Mouse (Mus musculus): ENCODE results near the gene Cc2d1b. TPM values are rescaled to one million over a fixed set of nuclear protein-coding genes. Genes with fewer than 3 reads are reported as not detected.

The Cc2d1b gene
- polyA plus RNA-seq (2016; fragmentation: Nextera tagmentation; extraction: Ambion mirVana) = 24.8 and 26.6 TPM in 2 replicates

DNA sequence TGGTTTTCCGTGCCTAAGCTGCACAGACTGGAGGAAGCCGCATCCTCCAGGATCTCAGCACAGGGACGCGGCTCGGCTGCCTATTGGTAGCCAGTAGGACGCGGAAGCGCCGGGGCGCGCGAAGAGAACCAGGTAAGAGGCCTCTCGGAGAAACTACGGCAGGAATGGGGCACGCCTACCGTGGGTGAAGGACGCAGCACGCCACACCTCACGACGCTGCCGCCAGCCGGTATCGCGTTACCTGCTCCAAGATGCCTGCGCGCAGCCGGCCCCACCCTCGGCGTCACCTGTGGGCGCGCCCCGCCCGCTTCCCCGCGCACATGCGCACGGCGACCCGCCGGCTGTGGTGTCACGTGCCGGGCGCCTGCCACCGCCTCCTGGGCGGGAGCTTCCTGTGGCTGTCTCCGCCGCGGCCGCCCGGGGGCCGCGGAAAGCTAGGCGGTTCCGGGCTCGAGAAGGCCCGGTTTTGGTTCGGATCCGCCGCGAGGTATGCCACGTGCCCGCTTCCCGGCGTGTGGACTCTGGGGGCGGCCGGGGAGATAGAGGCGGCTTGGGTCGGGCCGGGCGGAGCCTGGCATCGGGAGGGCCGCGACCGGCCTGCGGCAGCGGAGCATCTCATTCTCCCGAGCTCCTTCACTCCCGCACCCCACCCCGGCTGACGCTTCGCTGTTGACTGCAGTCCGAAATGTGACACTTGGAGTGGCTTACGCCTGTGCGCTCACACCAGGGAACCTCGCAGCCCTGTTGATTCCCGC lies at the start of gene Cc2d1b:
Gene Cc2d1b, plus strand, starts transcription at position 354 of the 755 bp plus-strand sequence.
- Histone ChIP-seq H3K27ac (peak within 1 kb of the TSS; percentile 97), H3K27me3 (ENCODE audit: insufficient read depth, poor library complexity, severe bottlenecking) (no peaks in the 10 kb centered on the region), H3K36me3 (peaks cover 43% of the 10 kb centered on the region), H3K4me3 (peak within 1 kb of the TSS; percentile 81), H3K9me3 (no peaks in the 10 kb centered on the region), H3K4me1 (replicated peaks) (peaks cover 25% of the 10 kb centered on the region)
- under 1% methylated on average over 86 of the region's 86 CpGs for WGBS
- peak; percentile 91 for DNase-seq (ENCODE audit: low spot score)

DNA sequence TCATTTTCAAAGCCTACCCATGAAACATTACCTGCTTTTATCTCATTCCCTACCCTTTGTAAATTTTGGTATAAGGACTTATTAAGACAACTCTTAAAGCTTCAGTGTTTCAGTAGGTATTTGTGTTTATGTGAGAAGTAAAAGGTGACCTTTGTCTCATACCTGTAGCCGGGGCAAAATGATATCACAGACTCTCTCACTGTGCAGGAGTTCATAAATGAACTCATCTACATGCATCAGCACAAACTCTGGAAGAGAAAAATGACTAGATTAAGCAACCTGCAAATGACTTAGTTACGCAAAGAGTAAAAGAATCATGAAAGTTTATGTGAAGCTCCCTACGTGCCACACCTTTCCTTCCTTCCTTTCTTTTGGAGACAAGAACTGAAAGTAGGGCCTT lies 47.1 kb upstream of the Cc2d1b start:
- Histone ChIP-seq H3K27ac (no peak overlapping the region), H3K36me3 (peaks cover 93% of the 10 kb centered on the region), H3K4me1 (replicated peaks) (peaks cover 7% of the 10 kb centered on the region), H3K9me3 (no peaks in the 10 kb centered on the region), H3K27me3 (ENCODE audit: insufficient read depth, poor library complexity, severe bottlenecking) (no peaks in the 10 kb centered on the region), H3K4me3 (no peak overlapping the region)
- DNase-seq (ENCODE audit: low spot score) = no peak
- 95% methylated on average over 3 of the region's 3 CpGs for WGBS

DNA sequence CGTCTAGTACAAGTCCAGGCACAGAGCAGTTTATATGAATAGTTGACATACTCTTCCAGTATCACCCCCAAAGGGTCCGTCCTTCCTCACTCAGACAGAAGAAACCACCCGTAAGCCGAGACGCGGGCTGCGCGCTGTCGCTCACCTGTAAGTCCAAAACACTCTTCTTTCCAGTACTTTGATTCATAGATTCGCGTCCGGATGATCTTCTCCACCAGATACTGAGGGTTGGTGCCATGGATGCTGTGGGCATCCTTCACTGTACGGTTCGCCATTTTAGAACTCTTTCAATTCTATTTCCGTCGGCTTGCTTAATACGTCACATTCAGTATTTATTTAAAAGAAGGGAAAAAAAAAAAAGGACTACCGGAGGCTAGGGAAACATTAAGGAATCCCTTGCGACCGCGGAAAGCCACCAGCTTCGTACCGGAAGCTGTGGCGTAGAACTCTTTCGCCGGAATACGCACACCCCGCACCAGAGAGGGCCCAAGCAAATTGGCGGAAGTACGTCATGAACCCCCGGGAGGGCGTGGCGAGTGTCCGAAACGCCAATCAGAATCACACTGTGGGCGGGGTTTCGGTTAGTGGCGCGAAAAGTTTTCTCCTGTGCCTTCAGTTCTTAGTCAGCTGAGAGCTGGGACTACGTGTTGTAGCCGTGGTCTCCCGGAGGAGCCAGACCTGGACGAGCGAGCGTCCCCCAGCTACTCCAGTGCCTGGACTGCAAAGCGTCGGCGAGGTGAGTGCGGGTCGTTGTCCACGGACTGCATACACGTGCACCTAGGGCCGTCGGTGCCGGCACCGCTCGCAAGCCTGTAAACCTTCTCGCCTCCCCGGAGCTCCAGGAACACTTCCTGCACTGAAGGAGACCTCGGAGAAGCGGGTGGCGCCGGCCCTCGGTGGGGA lies 40.6 kb upstream of the Cc2d1b start, which contains the start of the genes Prpf38a and Orc1:
Gene Prpf38a, minus strand, starts transcription at position 497 of the 903 bp plus-strand sequence.
Gene Orc1, plus strand, starts transcription at position 584 of the 903 bp plus-strand sequence.
- Histone ChIP-seq H3K27ac (peak within 1 kb of the TSS; percentile 89), H3K36me3 (peaks cover 55% of the 10 kb centered on the region), H3K4me3 (peak within 1 kb of the TSS; percentile 84), H3K27me3 (ENCODE audit: insufficient read depth, poor library complexity, severe bottlenecking) (no peaks in the 10 kb centered on the region), H3K4me1 (replicated peaks) (peaks cover 31% of the 10 kb centered on the region), H3K9me3 (no peaks in the 10 kb centered on the region)
- WGBS = under 1% methylated on average over 64 of the region's 64 CpGs
- DNase-seq (ENCODE audit: low spot score) = peak; percentile 98

DNA sequence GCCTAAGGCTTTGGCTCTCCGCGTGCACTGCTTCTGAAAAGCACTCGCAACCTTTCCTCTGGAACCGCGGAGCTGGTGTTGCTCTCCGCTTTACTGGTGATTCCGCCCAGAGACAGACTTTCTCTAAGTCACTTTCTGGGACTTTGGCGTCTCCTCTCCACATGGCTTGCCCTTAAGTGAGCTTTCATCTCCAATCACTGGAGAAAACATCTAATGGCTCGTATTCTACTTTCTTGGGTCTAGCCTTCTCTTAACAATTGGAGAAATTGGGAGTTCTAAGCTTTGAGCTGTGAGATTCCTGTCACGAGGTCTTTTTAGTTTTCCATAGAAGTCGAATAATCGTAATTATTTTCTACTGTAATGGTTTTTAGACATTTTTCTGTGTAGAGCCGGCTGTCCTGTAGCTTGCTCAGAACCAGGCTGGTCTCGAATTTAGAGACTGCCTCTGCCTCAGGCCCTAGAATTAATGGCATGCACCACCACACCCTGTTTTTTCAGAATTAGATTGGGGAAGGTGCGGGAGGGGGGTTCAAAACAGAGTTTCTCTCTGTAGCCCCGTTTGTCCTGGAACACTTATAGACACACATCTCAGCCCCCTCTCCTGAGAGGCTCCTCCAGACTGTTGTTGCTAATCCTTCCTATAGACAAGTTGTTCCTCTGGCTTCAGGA lies 39.9 kb upstream of the Cc2d1b start:
- H3K27me3 ChIP-seq (ENCODE audit: insufficient read depth, poor library complexity, severe bottlenecking) = no peaks in the 10 kb centered on the region
- H3K9me3 ChIP-seq = no peaks in the 10 kb centered on the region
- DNase-seq (ENCODE audit: low spot score) = no peak
- H3K4me1 ChIP-seq (replicated peaks) = peaks cover 31% of the 10 kb centered on the region
- H3K27ac ChIP-seq = peak overlapping the region; percentile 89
- peak overlapping the region; percentile 84 for H3K4me3 ChIP-seq
- 1% methylated on average over 16 of the region's 16 CpGs for WGBS
- H3K36me3 ChIP-seq = peaks cover 52% of the 10 kb centered on the region

DNA sequence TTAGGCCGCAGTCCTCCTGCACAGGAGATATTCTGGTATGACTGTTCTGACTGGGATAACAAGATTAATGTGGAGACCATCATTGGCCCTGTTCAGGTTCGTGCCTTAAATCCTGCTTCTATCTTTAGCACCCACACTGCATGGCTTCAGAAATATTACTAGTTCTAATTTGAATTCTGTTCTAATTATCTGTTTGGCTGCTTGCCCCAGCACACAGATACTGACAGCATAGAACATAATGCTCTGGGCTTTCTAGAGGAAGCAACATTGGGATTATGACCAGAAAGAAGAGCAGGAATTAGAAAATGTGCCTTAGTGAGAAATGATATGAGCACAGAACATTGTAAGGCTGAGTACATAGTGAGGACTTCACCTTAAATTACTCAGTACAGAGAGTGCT lies 26.4 kb upstream of the Cc2d1b start:
- Histone ChIP-seq H3K27ac (no peak overlapping the region), H3K4me1 (replicated peaks) (no peaks in the 10 kb centered on the region), H3K9me3 (no peaks in the 10 kb centered on the region), H3K4me3 (no peak overlapping the region), H3K36me3 (peaks cover 84% of the 10 kb centered on the region), H3K27me3 (ENCODE audit: insufficient read depth, poor library complexity, severe bottlenecking) (no peaks in the 10 kb centered on the region)
- DNase-seq (ENCODE audit: low spot score) = no peak
- 92% methylated on average over 2 of the region's 2 CpGs for WGBS

DNA sequence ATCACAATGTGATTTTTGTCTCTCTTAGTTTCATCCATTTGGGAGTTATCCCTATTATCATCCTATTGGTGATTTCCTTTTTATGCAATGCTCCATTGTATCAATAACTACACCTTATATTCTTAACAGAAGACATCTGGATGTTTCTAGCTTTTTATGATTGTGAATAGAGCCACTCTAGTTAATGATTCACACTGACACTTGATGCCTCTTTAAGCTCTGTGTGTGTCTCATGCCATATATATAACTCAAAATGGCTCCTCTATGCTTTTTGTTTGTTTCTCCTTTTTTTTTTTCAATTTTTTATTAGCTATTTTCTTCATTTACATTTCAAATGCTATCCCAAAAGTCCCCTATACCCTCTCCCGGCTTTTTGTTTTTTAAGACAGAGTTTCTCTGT lies 24.0 kb upstream of the Cc2d1b start:
- no peak overlapping the region for H3K27ac ChIP-seq
- DNase-seq (ENCODE audit: low spot score) = no peak
- WGBS = 94% methylated on average over 1 of the region's 1 CpGs
- no peak overlapping the region for H3K4me3 ChIP-seq
- no peaks in the 10 kb centered on the region for H3K4me1 ChIP-seq (replicated peaks)
- no peaks in the 10 kb centered on the region for H3K9me3 ChIP-seq
- H3K36me3 ChIP-seq = peaks cover 89% of the 10 kb centered on the region
- H3K27me3 ChIP-seq (ENCODE audit: insufficient read depth, poor library complexity, severe bottlenecking) = no peaks in the 10 kb centered on the region

DNA sequence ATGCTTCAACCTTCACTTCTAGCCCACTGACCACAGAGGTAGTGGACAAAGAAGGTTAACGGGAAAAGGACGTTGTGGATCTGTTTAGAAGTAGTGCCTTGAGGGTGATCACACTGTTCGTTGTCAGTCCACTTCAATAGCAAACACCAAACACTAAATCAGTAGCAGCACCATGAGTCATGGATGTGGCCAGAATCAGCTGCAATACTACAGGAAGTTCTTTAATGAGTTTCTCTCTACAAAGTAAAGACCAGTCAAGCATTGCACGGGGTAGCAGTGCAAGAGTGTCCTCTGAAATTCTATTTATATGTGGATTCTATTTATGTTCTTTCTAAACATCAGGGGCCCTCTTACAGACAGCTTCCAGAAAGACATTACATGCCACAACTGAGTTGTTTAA lies 21.4 kb upstream of the Cc2d1b start:
- Histone ChIP-seq H3K36me3 (peaks cover 94% of the 10 kb centered on the region), H3K27me3 (ENCODE audit: insufficient read depth, poor library complexity, severe bottlenecking) (no peaks in the 10 kb centered on the region), H3K9me3 (0 out of 2 replicates have a peak, but pooled peaks cover 3% of the 10 kb centered on the region), H3K4me1 (replicated peaks) (no peaks in the 10 kb centered on the region), H3K4me3 (no peak overlapping the region), H3K27ac (no peak overlapping the region)
- DNase-seq (ENCODE audit: low spot score) = no peak
- 92% methylated on average over 4 of the region's 4 CpGs for WGBS

DNA sequence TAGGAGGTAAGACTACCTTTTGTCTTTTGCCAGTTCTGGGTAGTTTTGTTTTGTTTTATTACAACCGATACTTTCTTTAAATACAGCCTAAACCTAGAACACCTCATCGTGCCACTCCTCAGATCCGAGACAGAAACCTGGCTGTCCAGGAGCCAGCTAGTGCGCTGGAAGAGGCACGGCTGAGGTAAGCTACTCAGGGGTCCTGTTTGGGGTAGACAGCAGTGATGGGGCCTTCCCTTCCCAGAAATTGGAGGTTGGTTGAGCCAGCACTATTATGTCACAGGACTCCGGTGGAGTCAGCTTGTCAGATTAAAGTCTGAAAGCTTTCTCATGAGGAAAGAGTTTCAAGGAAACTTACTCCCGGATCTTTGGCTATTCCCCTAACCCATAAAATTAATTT lies 17.9 kb upstream of the Cc2d1b start:
- no peaks in the 10 kb centered on the region for H3K4me1 ChIP-seq (replicated peaks)
- H3K27me3 ChIP-seq (ENCODE audit: insufficient read depth, poor library complexity, severe bottlenecking) = no peaks in the 10 kb centered on the region
- DNase-seq (ENCODE audit: low spot score) = no peak
- H3K4me3 ChIP-seq = no peak overlapping the region
- H3K27ac ChIP-seq = no peak overlapping the region
- 95% methylated on average over 7 of the region's 7 CpGs for WGBS
- H3K9me3 ChIP-seq = 0 out of 2 replicates have a peak, but pooled peaks cover 3% of the 10 kb centered on the region
- H3K36me3 ChIP-seq = peaks cover 95% of the 10 kb centered on the region

DNA sequence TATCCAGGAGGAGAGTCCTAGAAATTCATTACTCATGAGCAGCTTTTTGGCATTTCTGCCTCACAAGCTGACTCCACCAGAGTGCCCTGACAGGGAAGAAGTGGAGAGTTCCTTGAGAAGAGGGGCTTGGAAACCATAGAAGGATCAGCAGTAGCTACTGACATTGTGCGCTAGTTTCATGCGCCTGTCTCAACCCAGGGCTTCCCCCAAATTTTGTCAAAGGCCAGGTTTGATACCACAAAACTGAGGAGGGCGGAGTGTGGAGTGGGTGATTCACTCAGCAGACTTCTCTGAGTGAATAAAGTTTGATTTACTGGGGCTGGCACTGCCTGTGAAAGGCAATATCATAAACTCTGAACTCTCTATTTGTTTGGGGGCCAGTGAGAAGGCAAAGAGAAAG lies 11.1 kb upstream of the Cc2d1b start:
- no peak overlapping the region for H3K27ac ChIP-seq
- H3K4me3 ChIP-seq = no peak overlapping the region
- H3K27me3 ChIP-seq (ENCODE audit: insufficient read depth, poor library complexity, severe bottlenecking) = no peaks in the 10 kb centered on the region
- 94% methylated on average over 3 of the region's 3 CpGs for WGBS
- H3K36me3 ChIP-seq = peaks cover 87% of the 10 kb centered on the region
- no peak for DNase-seq (ENCODE audit: low spot score)
- H3K9me3 ChIP-seq = no peaks in the 10 kb centered on the region
- H3K4me1 ChIP-seq (replicated peaks) = no peaks in the 10 kb centered on the region

DNA sequence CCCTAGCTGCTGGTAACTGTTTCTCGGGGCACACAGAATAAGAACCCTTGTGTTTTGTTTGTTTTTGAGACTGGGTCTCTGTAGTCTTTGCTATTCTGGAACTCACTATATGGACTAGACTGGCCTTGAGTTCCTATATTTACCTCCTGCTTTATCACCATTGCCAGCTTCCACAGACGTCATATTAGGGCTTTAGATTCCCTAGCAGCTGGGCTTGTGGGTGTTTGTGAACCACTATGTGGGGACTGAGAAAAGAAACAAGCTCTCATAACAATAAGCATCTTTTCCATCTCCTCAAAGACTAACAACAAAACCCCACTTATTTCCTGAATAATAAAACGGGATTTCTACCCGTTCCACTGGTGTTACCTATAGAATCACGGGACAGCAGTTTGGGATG lies 8.8 kb upstream of the Cc2d1b start:
- Histone ChIP-seq H3K9me3 (no peaks in the 10 kb centered on the region), H3K4me1 (replicated peaks) (no peaks in the 10 kb centered on the region), H3K4me3 (no peak overlapping the region), H3K27me3 (ENCODE audit: insufficient read depth, poor library complexity, severe bottlenecking) (no peaks in the 10 kb centered on the region), H3K27ac (no peak overlapping the region), H3K36me3 (peaks cover 85% of the 10 kb centered on the region)
- 91% methylated on average over 5 of the region's 5 CpGs for WGBS
- DNase-seq (ENCODE audit: low spot score) = no peak

DNA sequence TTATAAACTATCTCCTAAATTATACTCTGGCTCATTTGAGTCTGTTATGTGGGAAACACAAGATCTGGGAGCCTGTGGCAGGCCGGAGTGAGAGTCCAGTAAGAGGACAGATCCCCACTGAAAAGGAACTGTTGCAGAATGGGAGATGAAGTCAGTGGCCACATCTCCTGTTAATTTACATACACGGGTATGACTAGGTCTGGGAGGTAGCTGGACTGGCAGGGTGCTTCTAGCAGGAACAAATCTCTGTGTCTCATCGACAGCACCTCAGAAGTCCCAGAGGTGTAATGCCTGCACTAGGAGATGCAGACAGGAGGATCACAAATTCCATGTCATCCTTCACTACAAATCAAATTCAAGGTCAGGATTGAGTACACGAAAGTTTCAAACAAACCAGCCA lies 1.2 kb upstream of the Cc2d1b start:
- peaks cover 41% of the 10 kb centered on the region for H3K36me3 ChIP-seq
- DNase-seq (ENCODE audit: low spot score) = no peak
- no peaks in the 10 kb centered on the region for H3K9me3 ChIP-seq
- H3K27ac ChIP-seq = no peak overlapping the region
- peaks cover 25% of the 10 kb centered on the region for H3K4me1 ChIP-seq (replicated peaks)
- 78% methylated on average over 4 of the region's 4 CpGs for WGBS
- no peaks in the 10 kb centered on the region for H3K27me3 ChIP-seq (ENCODE audit: insufficient read depth, poor library complexity, severe bottlenecking)
- peak overlapping the region; percentile 81 for H3K4me3 ChIP-seq

DNA sequence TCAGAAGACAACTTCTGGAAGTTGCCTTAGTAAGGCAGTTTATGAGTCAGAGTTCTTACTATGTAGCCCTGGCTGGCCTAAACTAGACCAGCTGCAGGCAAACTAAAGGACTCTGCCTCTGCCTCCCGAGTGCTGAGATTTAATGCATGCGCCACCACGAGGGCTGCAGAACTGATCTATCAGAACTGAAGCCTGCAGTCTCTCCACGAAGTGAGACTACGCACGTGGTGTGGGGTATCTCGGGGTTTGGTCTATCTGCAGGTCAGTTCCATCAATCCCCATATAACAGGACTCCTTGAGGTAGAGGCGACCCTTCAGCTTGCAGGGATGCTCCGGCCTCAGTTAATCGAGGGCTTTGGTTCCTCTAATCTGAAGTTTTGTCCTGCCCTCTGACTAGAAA lies 575 bp upstream of the Cc2d1b start:
- peak overlapping the region; percentile 97 for H3K27ac ChIP-seq
- no peaks in the 10 kb centered on the region for H3K27me3 ChIP-seq (ENCODE audit: insufficient read depth, poor library complexity, severe bottlenecking)
- peaks cover 25% of the 10 kb centered on the region for H3K4me1 ChIP-seq (replicated peaks)
- no peaks in the 10 kb centered on the region for H3K9me3 ChIP-seq
- peak overlapping the region; percentile 81 for H3K4me3 ChIP-seq
- H3K36me3 ChIP-seq = peaks cover 41% of the 10 kb centered on the region
- no peak for DNase-seq (ENCODE audit: low spot score)
- 3% methylated on average over 10 of the region's 10 CpGs for WGBS
